Mouse (Mus musculus) kidney, embryonic 14.5 days (tissue): ENCODE measurements around the gene Cpn1. TPM values are rescaled to one million over a fixed set of nuclear protein-coding genes. Genes with fewer than 3 reads are reported as not detected.

Source experiments
- ATAC-seq: fragments of 200-750 bp; cut with Nextera tagmentation; 2 replicates; pipeline ENCODE4 v1.8.0; 2017; ENCODE audit warnings: moderate number of reproducible peaks, mild to moderate bottlenecking, moderate TSS enrichment, moderate library complexity; ENCODE audit not compliant: low FRiP score, low TSS enrichment
- H3K27ac ChIP-seq: fragments of 300-500 bp; sonication (generic); 2 replicates; pipeline ENCODE4 v1.5.1; 2014; ENCODE audit warnings: low read depth, mild to moderate bottlenecking, low read length, moderate library complexity, mixed read lengths
- H3K27me3 ChIP-seq: fragments of 300-500 bp; sonication (generic); 2 replicates; pipeline ENCODE4 v1.6.1; 2014; ENCODE audit warnings: mild to moderate bottlenecking, low read length; ENCODE audit not compliant: control insufficient read depth, insufficient read depth
- H3K36me3 ChIP-seq: fragments of 300-500 bp; sonication (generic); 2 replicates; pipeline ENCODE4 v1.6.1; 2014; ENCODE audit warnings: low read length, mixed read lengths; ENCODE audit not compliant: control insufficient read depth, insufficient read depth
- H3K4me1 ChIP-seq: fragments of 300-500 bp; sonication (generic); 2 replicates; pipeline ENCODE4 v1.6.1; 2014; ENCODE audit warnings: low read length, mixed read lengths; ENCODE audit not compliant: control insufficient read depth, insufficient read depth
- H3K4me2 ChIP-seq: fragments of 300-500 bp; sonication (generic); replicated peaks from 2 replicates; pipeline ENCODE4 v1.6.1; 2014; ENCODE audit warnings: low read depth, mild to moderate bottlenecking, low read length
- H3K4me3 ChIP-seq: fragments of 300-500 bp; sonication (generic); 2 replicates; pipeline ENCODE4 v1.5.1; 2014; ENCODE audit warnings: mild to moderate bottlenecking, low read length
- H3K9ac ChIP-seq: fragments of 300-500 bp; sonication (generic); 2 replicates; pipeline ENCODE4 v1.6.1; 2014; ENCODE audit warnings: low read depth, mild to moderate bottlenecking, low read length, moderate library complexity
- H3K9me3 ChIP-seq: fragments of 300-500 bp; sonication (generic); 2 replicates; pipeline ENCODE4 v1.6.1; 2016; ENCODE audit warnings: low read length; ENCODE audit not compliant: control insufficient read depth
- WGBS: fragments of 180-500 bp; shearing (Covaris S2); extraction: QIAGEN DNeasy Blood & Tissue Kit; methylation state at CpG from one replicate; pipeline ENCODE4 v1.1.7; 2014; 5-methylcytosine and 5-hydroxymethylcytosine counted together
- polyA plus RNA-seq: library from polyadenylated mRNA; unstranded; fragments of >200 nt; fragmentation: Nextera tagmentation; extraction: Ambion mirVana; gene quantifications from 2 replicates; pipeline ENCODE4 v1.2.1, GENCODE M21; 2014

Cpn1 gene
- polyA plus RNA-seq, 1 experiment from 2014 or later: 32.3 TPM

GRCm38 (mm10) chr19:43926141-43926987 is 60.0 kb downstream of the Cpn1 start:
- Histone ChIP-seq H3K4me3 (no peak overlapping the region), H3K9ac (no peak overlapping the region), H3K9me3 (no peaks in the 10 kb centered on the region), H3K4me1 (0 out of 2 replicates have a peak, but pooled peaks cover 3% of the 10 kb centered on the region), H3K36me3 (no peaks in the 10 kb centered on the region), H3K27ac (no peak overlapping the region), H3K27me3 (no peaks in the 10 kb centered on the region), H3K4me2 (no peak overlapping the region)
- WGBS: 60% methylated on average over 10 of the region's 10 CpGs
- ATAC-seq: no peak

- no peak for ATAC-seq
- Histone ChIP-seq H3K27me3 (no peaks in the 10 kb centered on the region), H3K9me3 (no peaks in the 10 kb centered on the region), H3K36me3 (no peaks in the 10 kb centered on the region), H3K9ac (no peak overlapping the region), H3K27ac (no peak overlapping the region), H3K4me1 (peaks cover 10% of the 10 kb centered on the region; the same call in 1 of the 2 replicates), H3K4me2 (no peak overlapping the region), H3K4me3 (no peak overlapping the region)
- 71% methylated on average over 8 of the region's 8 CpGs for WGBS
Measured at GRCm38 (mm10) chr19:43924361-43924760, 62.0 kb downstream of the Cpn1 start.

- Histone ChIP-seq H3K4me2 (no peak overlapping the region), H3K9me3 (no peaks in the 10 kb centered on the region), H3K27ac (no peak overlapping the region), H3K27me3 (no peaks in the 10 kb centered on the region), H3K36me3 (no peaks in the 10 kb centered on the region), H3K4me3 (no peak overlapping the region), H3K9ac (no peak overlapping the region), H3K4me1 (peaks cover 13% of the 10 kb centered on the region; the same call in 1 of the 2 replicates)
- ATAC-seq: no peak
- WGBS: 94% methylated on average over 7 of the region's 7 CpGs
Measured at GRCm38 (mm10) chr19:43922963-43923362, 63.4 kb downstream of the Cpn1 start.

- no peaks in the 10 kb centered on the region for H3K27me3 ChIP-seq
- no peaks in the 10 kb centered on the region for H3K9me3 ChIP-seq
- 37% methylated on average over 13 of the region's 13 CpGs for WGBS
- H3K4me1 ChIP-seq: peaks cover 16% of the 10 kb centered on the region
- no peak overlapping the region for H3K4me2 ChIP-seq
- H3K4me3 ChIP-seq: no peak overlapping the region
- ATAC-seq: no peak
- no peaks in the 10 kb centered on the region for H3K36me3 ChIP-seq
- no peak overlapping the region for H3K9ac ChIP-seq
- H3K27ac ChIP-seq: no peak overlapping the region
Measured at GRCm38 (mm10) chr19:43921410-43921809, 64.9 kb downstream of the Cpn1 start.

GRCm38 (mm10) chr19:43920453-43921300 is 65.7 kb downstream of the Cpn1 start:
- WGBS: 13% methylated on average over 32 of the region's 32 CpGs
- Histone ChIP-seq H3K4me1 (peaks cover 16% of the 10 kb centered on the region), H3K9me3 (no peaks in the 10 kb centered on the region), H3K4me2 (peak overlapping the region; percentile 39), H3K27ac (0 out of 2 replicates have a peak overlapping the region, but pooled peaks have one; percentile 27), H3K36me3 (no peaks in the 10 kb centered on the region), H3K4me3 (peak overlapping the region; percentile 1; the same call in 1 of the 2 replicates), H3K27me3 (no peaks in the 10 kb centered on the region), H3K9ac (no peak overlapping the region)
- ATAC-seq: peak; percentile 72

GRCm38 (mm10) chr19:43919841-43920240 is 66.5 kb downstream of the Cpn1 start:
- Histone ChIP-seq H3K4me2 (no peak overlapping the region), H3K9me3 (no peaks in the 10 kb centered on the region), H3K9ac (no peak overlapping the region), H3K36me3 (no peaks in the 10 kb centered on the region), H3K4me1 (peaks cover 19% of the 10 kb centered on the region), H3K4me3 (no peak overlapping the region), H3K27me3 (no peaks in the 10 kb centered on the region), H3K27ac (no peak overlapping the region)
- 88% methylated on average over 4 of the region's 4 CpGs for WGBS
- no peak for ATAC-seq

GRCm38 (mm10) chr19:43918834-43919233 is 67.5 kb downstream of the Cpn1 start:
- no peak overlapping the region for H3K27ac ChIP-seq
- WGBS: 79% methylated on average over 3 of the region's 3 CpGs
- peaks cover 19% of the 10 kb centered on the region for H3K4me1 ChIP-seq
- H3K36me3 ChIP-seq: no peaks in the 10 kb centered on the region
- H3K27me3 ChIP-seq: no peaks in the 10 kb centered on the region
- ATAC-seq: no peak
- H3K4me3 ChIP-seq: no peak overlapping the region
- H3K4me2 ChIP-seq: no peak overlapping the region
- H3K9ac ChIP-seq: no peak overlapping the region
- H3K9me3 ChIP-seq: no peaks in the 10 kb centered on the region

- Histone ChIP-seq H3K36me3 (no peaks in the 10 kb centered on the region), H3K27me3 (no peaks in the 10 kb centered on the region), H3K27ac (no peak overlapping the region), H3K9me3 (no peaks in the 10 kb centered on the region), H3K9ac (no peak overlapping the region), H3K4me2 (no peak overlapping the region), H3K4me3 (no peak overlapping the region), H3K4me1 (peaks cover 19% of the 10 kb centered on the region)
- ATAC-seq: no peak
- WGBS: 83% methylated on average over 6 of the region's 6 CpGs
Measured at GRCm38 (mm10) chr19:43917763-43918162, 68.6 kb downstream of the Cpn1 start.

- Histone ChIP-seq H3K9ac (no peak overlapping the region), H3K36me3 (no peaks in the 10 kb centered on the region), H3K4me2 (no peak overlapping the region), H3K27ac (no peak overlapping the region), H3K4me1 (peaks cover 19% of the 10 kb centered on the region), H3K27me3 (no peaks in the 10 kb centered on the region), H3K9me3 (no peaks in the 10 kb centered on the region), H3K4me3 (no peak overlapping the region)
- 77% methylated on average over 2 of the region's 2 CpGs for WGBS
- ATAC-seq: no peak
Measured at GRCm38 (mm10) chr19:43917406-43917691, 69.0 kb downstream of the Cpn1 start.
